Mouse (Mus musculus) ES-E14 (cell line): ENCODE results near the gene B230219D22Rik. TPM values are rescaled to one million over a fixed set of nuclear protein-coding genes. Genes with fewer than 3 reads are reported as not detected.

Experiments
- DNase-seq: peaks from one replicate; pipeline ENCODE4 v3.0.0-alpha.2; 2013; ENCODE audit warnings: low read depth, low spot score
- H3K27ac ChIP-seq: 2 replicates; pipeline ENCODE4 v1.5.1; 2012; ENCODE audit warnings: low read depth, mild to moderate bottlenecking, low read length, moderate library complexity, mixed read lengths; ENCODE audit not compliant: poor library complexity, insufficient read depth, severe bottlenecking
- H3K36me3 ChIP-seq: 2 replicates; pipeline ENCODE4 v1.6.1; 2012; ENCODE audit warnings: mild to moderate bottlenecking, low read length, moderate library complexity, mixed read lengths; ENCODE audit not compliant: control insufficient read depth, poor library complexity, insufficient read depth, severe bottlenecking
- H3K4me1 ChIP-seq, 2 experiments: fragments of 150-350 bp in 1 of 2; sonication (generic) in 1 of 2; 2 replicates each; pipeline ENCODE4 v1.6.1; 2012; ENCODE audit warnings: low read length in 2 of 2, mild to moderate bottlenecking in 1 of 2, mixed read lengths in 1 of 2; ENCODE audit not compliant: control insufficient read depth in 2 of 2, insufficient read depth in 2 of 2, poor library complexity in 1 of 2
- H3K4me3 ChIP-seq, 2 experiments: fragments of 150-350 bp in 1 of 2; sonication (generic) in 1 of 2; 2 replicates each; pipeline ENCODE4 v1.5.1; 2012; ENCODE audit warnings: low read length in 2 of 2, low read depth in 1 of 2, mild to moderate bottlenecking in 1 of 2, mixed read lengths in 1 of 2; ENCODE audit not compliant: insufficient read depth in 1 of 2, poor library complexity in 1 of 2, severe bottlenecking in 1 of 2
- H3K9ac ChIP-seq: 2 replicates; pipeline ENCODE4 v1.6.1; 2012; ENCODE audit warnings: low read depth, mild to moderate bottlenecking, low read length, mixed read lengths; ENCODE audit not compliant: poor library complexity, insufficient read depth, severe bottlenecking
- H3K9me3 ChIP-seq: fragments of 150-350 bp; sonication (generic); 2 replicates; pipeline ENCODE4 v1.6.1; 2012; ENCODE audit warnings: low read depth, mild to moderate bottlenecking, low read length; ENCODE audit not compliant: control insufficient read depth, insufficient read depth
- CHD2 ChIP-seq: IDR thresholded peaks from 2 replicates; pipeline ENCODE4 v1.6.1; 2014; ENCODE audit warnings: mild to moderate bottlenecking, low read depth, low read length, inconsistent platforms
- HCFC1 ChIP-seq: IDR thresholded peaks from 2 replicates; pipeline ENCODE4 v1.6.1; 2012; ENCODE audit warnings: low read length, inconsistent platforms, borderline replicate concordance; ENCODE audit not compliant: insufficient read depth
- MAFK ChIP-seq: IDR thresholded peaks from 2 replicates; pipeline ENCODE4 v1.6.1; 2014; ENCODE audit warnings: mild to moderate bottlenecking, low read depth, low read length, inconsistent platforms; ENCODE audit not compliant: insufficient read depth
- ZC3H11A ChIP-seq: IDR thresholded peaks from 2 replicates; pipeline ENCODE4 v1.6.1; 2012; ENCODE audit warnings: low read depth, mild to moderate bottlenecking, inconsistent platforms, low read length, borderline replicate concordance
- ZNF384 ChIP-seq: IDR thresholded peaks from 2 replicates; pipeline ENCODE4 v1.6.1; 2012; ENCODE audit warnings: low read depth, low read length, inconsistent platforms
- in situ Hi-C, 2 experiments: fragments of 600-800 bp; cut with MboI; formaldehyde crosslinking; loops; one replicate each; pipeline ENCODE4 v1.15.1; 2025; ENCODE audit warnings: low sequenced_read_pairs in 2 of 2, inconsistent platforms in 1 of 2; ENCODE audit not compliant: unreplicated experiment in 2 of 2
- total RNA-seq: library from RNA; depleted of rRNA; stranded (reverse); fragments of 300-350 nt; gene quantifications from 2 replicates; pipeline ENCODE4 v1.2.3, GENCODE M21; 2012; rRNA removed

The B230219D22Rik gene
- total RNA-seq, 1 experiment = 32.1 TPM

DNA sequence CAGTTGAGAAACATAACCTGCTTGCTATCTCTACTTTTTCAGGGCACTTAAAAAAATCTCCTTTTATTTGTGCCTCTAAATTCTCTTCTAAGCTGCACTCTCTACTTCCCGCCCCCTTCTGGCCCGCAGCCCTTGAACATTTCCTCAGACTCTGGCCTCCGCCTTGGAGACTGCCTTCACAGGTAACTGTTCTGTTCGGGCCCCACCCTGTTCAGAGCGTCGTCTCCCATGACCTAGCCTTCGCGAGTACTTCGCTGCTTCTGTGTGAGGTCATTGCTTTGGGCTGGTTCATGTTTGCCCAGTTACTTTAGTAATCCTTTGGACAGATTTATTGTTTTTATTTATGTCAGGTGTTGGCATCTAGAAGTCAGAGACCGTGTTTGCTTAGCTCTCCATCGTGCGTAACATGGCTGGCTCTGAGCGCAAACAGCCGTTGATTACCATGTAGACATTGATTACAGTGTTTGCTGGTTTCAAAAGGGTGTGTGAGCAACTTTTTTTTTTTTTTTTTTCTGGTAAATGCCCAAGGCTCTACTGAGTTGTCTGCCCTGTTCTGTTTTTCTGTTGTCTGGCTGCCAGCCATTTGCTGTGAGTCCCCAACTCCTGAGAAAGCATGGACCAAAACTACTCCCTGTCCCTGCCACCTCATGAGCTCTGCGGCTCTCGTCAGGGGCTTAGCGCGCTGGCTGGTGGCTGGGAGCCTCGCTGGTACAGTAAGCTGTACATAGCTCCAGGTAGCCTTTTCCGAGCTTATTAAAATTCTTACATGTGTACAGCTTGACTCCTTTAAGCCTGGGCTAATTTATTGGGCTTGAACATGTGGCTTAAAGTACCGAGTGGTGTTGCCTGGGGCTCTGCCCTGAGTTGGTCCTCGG lies 40.9 kb downstream of the B230219D22Rik start:
- no peak for DNase-seq
- Histone ChIP-seq H3K36me3 (no peaks in the 10 kb centered on the region), H3K27ac (no peak overlapping the region), H3K9me3 (no peaks in the 10 kb centered on the region), H3K4me3 (no peak overlapping the region), H3K9ac (no peak overlapping the region), H3K4me1 (no peaks in the 10 kb centered on the region)
- in situ Hi-C loops = no loop called here
- TF ChIP-seq HCFC1 (no peak), MAFK (no peak), ZC3H11A (no peak)

DNA sequence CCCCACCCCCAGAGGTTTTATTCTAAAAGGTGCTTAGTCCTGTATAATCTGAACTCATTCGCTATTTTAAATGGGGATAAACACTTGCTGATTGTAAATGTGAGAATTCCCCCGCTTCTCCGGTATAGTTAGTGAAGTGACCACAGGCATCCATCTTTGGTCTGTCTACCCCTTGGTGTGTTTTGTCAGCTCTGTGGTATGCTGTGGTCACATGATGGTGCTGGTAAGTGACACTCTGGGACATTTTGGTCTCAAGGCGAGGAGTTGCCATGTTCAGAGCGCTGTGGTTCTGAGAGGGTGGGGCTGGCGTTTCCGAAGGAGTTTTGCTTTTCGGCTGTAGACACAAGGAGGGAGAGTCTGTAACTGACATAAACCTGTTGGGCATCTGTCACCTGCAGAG lies 45.0 kb downstream of the B230219D22Rik start:
- Histone ChIP-seq H3K9me3 (no peaks in the 10 kb centered on the region), H3K36me3 (no peaks in the 10 kb centered on the region), H3K4me1 (peaks cover 0 to under 1% of the 10 kb centered on the region in 2 experiments; a peak in 1 of 4 replicates), H3K4me3 (no peak overlapping the region), H3K9ac (no peak overlapping the region), H3K27ac (no peak overlapping the region)
- in situ Hi-C loops = no loop called here
- no peak for TF ChIP-seq HCFC1
- TF ChIP-seq ZNF384 = no peak
- no peak for TF ChIP-seq CHD2
- TF ChIP-seq MAFK = no peak
- TF ChIP-seq ZC3H11A = no peak
- no peak for DNase-seq

DNA sequence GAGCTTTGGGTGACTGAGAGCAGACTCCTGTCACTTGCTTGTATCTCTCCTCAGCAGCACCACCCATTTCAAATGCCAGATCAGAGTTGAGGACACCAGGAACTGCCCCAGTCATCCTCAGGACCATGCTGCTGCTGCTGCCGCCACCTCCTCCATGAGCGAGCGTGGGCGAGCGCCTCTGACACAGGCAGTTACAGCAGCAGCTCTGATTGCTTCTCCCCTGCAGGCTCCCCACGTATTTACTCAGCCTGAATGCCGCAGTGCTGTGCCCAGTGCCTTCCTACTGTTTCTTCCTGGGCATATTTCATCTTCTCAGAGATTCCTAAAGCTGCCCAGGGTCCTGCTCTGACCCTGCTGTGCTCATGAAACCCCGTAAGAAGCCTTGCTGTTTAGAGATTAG lies 49.4 kb downstream of the B230219D22Rik start:
- TF ChIP-seq HCFC1 (no peak), MAFK (no peak), CHD2 (no peak), ZC3H11A (no peak), ZNF384 (no peak)
- H3K9me3 ChIP-seq = no peaks in the 10 kb centered on the region
- peaks cover 0 to 5% of the 10 kb centered on the region in 2 experiments; a peak in 1 of 4 replicates for H3K4me1 ChIP-seq
- H3K9ac ChIP-seq = no peak overlapping the region
- no peak overlapping the region for H3K4me3 ChIP-seq
- DNase-seq = no peak
- H3K36me3 ChIP-seq = no peaks in the 10 kb centered on the region
- in situ Hi-C loops = no loop called here
- H3K27ac ChIP-seq = no peak overlapping the region

Other genes starting within 250 kb of the B230219D22Rik start
- 74.7 and 132 TPM in 2 replicates for gene Grk6, start 248.1 kb upstream of the B230219D22Rik start, total RNA-seq
- gene Prr7, start 228.9 kb upstream of the B230219D22Rik start, total RNA-seq = 2.5 and 5.8 TPM in 2 replicates
- gene Dbn1, start 205.0 kb upstream of the B230219D22Rik start, total RNA-seq = 77.0 and 83.8 TPM in 2 replicates
- gene Pdlim7, start 179.4 kb upstream of the B230219D22Rik start, total RNA-seq = 46.7 and 58.2 TPM in 2 replicates
- 0.98 and 1.7 TPM in 2 replicates for gene Dok3, start 163.8 kb upstream of the B230219D22Rik start, total RNA-seq
- 85.9 and 120 TPM in 2 replicates for gene Ddx41, start 156.5 kb upstream of the B230219D22Rik start, total RNA-seq
- gene Fam193b, start 122.0 kb upstream of the B230219D22Rik start, total RNA-seq = 50.8 and 77.5 TPM in 2 replicates
- 363 and 460 TPM in 2 replicates for gene Tmed9, start 119.4 kb upstream of the B230219D22Rik start, total RNA-seq
- 21.0 and 24.3 TPM in 2 replicates for gene B4galt7, start 93.2 kb upstream of the B230219D22Rik start, total RNA-seq
- 47.8 and 56.3 TPM in 2 replicates for gene Caml, start 70.1 kb upstream of the B230219D22Rik start, total RNA-seq
- gene Ddx46, start 58.1 kb upstream of the B230219D22Rik start, total RNA-seq = 45.5 and 56.4 TPM in 2 replicates
- 56.9 and 61.5 TPM in 2 replicates for gene Txndc15, start 21.5 kb downstream of the B230219D22Rik start, total RNA-seq
- 9.2 and 10.8 TPM in 2 replicates for gene Pcbd2, start 34.2 kb downstream of the B230219D22Rik start, total RNA-seq
- not detected in 2 replicates for gene Catsper3, start 91.4 kb downstream of the B230219D22Rik start, total RNA-seq
- 0.26 and 1.0 TPM in 2 replicates for gene Pitx1, start 143.1 kb downstream of the B230219D22Rik start, total RNA-seq